Mouse (Mus musculus): ENCODE results near the gene Nup43. TPM values are rescaled to one million over a fixed set of nuclear protein-coding genes. Genes with fewer than 3 reads are reported as not detected.

Nup43 gene
- total RNA-seq (2023): 11.4 TPM

GRCm38 (mm10) chr10:7667342-7667802, at the start of gene Nup43:
Gene Nup43, plus strand, starts transcription at chr10:7667503.

DNA sequence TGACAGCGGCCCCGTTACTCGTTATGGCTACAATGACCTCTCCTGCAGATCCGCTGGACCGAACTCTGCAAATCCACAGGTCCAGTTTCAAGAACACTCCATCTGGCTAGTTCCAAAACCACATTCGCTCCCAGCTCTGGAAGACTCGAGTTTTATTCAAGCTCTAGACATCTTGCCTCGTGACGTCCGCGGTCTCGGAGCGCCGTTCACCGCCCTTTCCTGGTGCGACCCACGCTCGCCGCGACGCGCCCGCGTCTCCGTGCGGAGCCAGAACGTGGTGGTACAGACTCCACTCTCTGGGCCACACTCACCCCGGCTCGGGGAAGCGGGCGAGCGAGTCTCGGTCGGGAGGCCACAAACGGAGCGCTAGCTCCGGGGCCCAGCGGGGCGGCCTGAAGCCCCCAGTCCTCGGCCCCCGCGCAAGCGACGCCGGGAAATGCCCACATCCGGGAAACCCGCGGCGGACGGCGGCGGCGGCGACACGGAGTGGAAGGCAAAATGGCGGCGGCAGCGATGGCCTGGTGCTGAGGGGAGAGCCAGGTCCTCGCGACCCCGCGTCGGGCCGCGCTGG, 13.5 kb downstream of the Nup43 start, which contains the start of the genes Pcmt1 and Lats1:
Pcmt1 (minus strand) TSS at position 406 of the 571 bp plus-strand sequence.
Lats1 (plus strand) TSS at position 484 of the 571 bp plus-strand sequence.

GRCm38 (mm10) chr10:7725751-7726500, 58.6 kb downstream of the Nup43 start, which contains the start of gene Katna1:
Gene Katna1, plus strand, starts transcription at chr10:7726000.

Other genes starting within 250 kb of the Nup43 start
- 8.3 TPM for gene Ulbp1, start 193.9 kb upstream of the Nup43 start, total RNA-seq (2023)
- gene Lrp11, start 77.7 kb upstream of the Nup43 start, total RNA-seq (2023): 2.5 TPM
- gene Pcmt1, start 13.6 kb downstream of the Nup43 start, total RNA-seq (2023): 66.2 TPM
- gene Lats1, start 13.7 kb downstream of the Nup43 start, total RNA-seq (2023): 42.4 TPM
- 55.1 TPM for gene Katna1, start 58.5 kb downstream of the Nup43 start, total RNA-seq (2023)
- gene Ginm1, start 125.3 kb downstream of the Nup43 start, total RNA-seq (2023): 53.7 TPM
- 78.0 TPM for gene Ppil4, start 125.4 kb downstream of the Nup43 start, total RNA-seq (2023)
- gene Zc3h12d, start 165.0 kb downstream of the Nup43 start, total RNA-seq (2023): 28.6 TPM

Measured in CD4-positive naive resting alpha-beta T cell, adult 57 days (primary cell).